33 mouse cellular contexts compared by ENCODE assay signal in the genomic region with DNA sequence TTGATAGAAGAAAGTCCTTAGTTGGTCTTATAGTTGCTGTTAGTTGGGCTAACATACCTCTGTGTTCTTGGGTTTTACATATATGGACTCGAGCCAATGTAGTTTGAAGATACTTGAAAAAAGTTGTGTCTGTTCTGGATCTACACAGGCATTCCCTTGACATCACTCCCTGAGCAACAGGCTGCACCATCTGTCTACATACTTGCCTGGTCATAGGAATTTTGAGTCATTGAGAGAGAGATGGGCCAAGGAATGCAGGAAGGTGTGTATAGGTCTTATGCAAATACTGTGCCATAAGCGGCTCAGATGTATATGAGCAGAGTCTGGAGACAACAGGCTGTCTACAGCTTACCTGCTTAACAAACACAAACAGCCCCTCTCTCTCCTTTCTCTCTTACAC.
"Had no signal": no experiment of that assay in that cellular context is flagged by ENCODE, and none has a peak within 500 bp of the region (broad histone marks: within the 10 kb centered on the region; RNA-seq: fewer than 3 reads in every experiment).

No protein-coding gene starts in this region.

- H3K36me3 ChIP-seq: heart, embryonic 12.5 days; heart, embryonic 13.5 days; heart, embryonic 15.5 days; hindbrain, embryonic 10.5 days; hindbrain, embryonic 12.5 days; hindbrain, embryonic 13.5 days; hindbrain, embryonic 15.5 days; intestine, embryonic 15.5 days; kidney, embryonic 15.5 days had no signal

- H3K4me1 ChIP-seq: heart, embryonic 13.5 days; heart, embryonic 15.5 days; hindbrain, embryonic 10.5 days; hindbrain, embryonic 12.5 days; hindbrain, embryonic 13.5 days; hindbrain, embryonic 15.5 days had no signal

- H3K9ac ChIP-seq: heart, embryonic 12.5 days; heart, embryonic 13.5 days; heart, embryonic 15.5 days; hindbrain, embryonic 12.5 days; hindbrain, embryonic 13.5 days; hindbrain, embryonic 14.5 days; hindbrain, embryonic 15.5 days; intestine, embryonic 15.5 days; kidney, embryonic 15.5 days had no signal

- H3K27me3 ChIP-seq: heart, embryonic 13.5 days; heart, embryonic 15.5 days; hindbrain, embryonic 12.5 days; hindbrain, embryonic 13.5 days; hindbrain, embryonic 15.5 days; intestine, embryonic 15.5 days; kidney, embryonic 15.5 days had no signal

- H3K27ac ChIP-seq: heart, embryonic 13.5 days; heart, embryonic 15.5 days; hindbrain, embryonic 10.5 days; hindbrain, embryonic 12.5 days; hindbrain, embryonic 13.5 days; hindbrain, embryonic 14.5 days; hindbrain, embryonic 15.5 days; hindbrain, postnatal 0 days; intestine, embryonic 15.5 days; kidney, embryonic 15.5 days; kidney, postnatal 0 days; layer of hippocampus, adult 2 months; left cerebral cortex, adult 2 months had no signal

- H3K9me3 ChIP-seq: heart, embryonic 12.5 days; heart, embryonic 13.5 days; heart, embryonic 15.5 days; hindbrain, embryonic 10.5 days; hindbrain, embryonic 12.5 days; hindbrain, embryonic 13.5 days; hindbrain, embryonic 15.5 days; intestine, embryonic 15.5 days; kidney, embryonic 15.5 days had no signal

- ATAC-seq: hindbrain, embryonic 16.5 days; hindbrain, postnatal 0 days; inflammation-experienced regulatory T-cells, adult 6 months; intestine, embryonic 15.5 days; intestine, embryonic 16.5 days; intestine, postnatal 0 days had no signal

- DNase-seq: heart, postnatal 10 days; heart, postnatal 14 days; heart, postnatal 36 days; heart, postnatal 4 days; kidney, adult 11 months; kidney, adult 18-20 months; kidney, adult 2 months; kidney, adult 8-10 months; kidney, postnatal 10 days; kidney, postnatal 14 days; kidney, postnatal 25 days; kidney, postnatal 36 days; kidney, postnatal 4 days; layer of hippocampus, adult 9-11 months; layer of hippocampus, postnatal 36 days had no signal

- H3K4me3 ChIP-seq: heart, embryonic 12.5 days; heart, embryonic 13.5 days; heart, embryonic 15.5 days; hindbrain, embryonic 10.5 days; hindbrain, embryonic 12.5 days; hindbrain, embryonic 13.5 days; hindbrain, embryonic 15.5 days; intestine, embryonic 15.5 days; kidney, embryonic 15.5 days; layer of hippocampus, adult 2 months; left cerebral cortex, adult 2 months had no signal

- H3K4me2 ChIP-seq: heart, embryonic 12.5 days; heart, embryonic 13.5 days; heart, embryonic 15.5 days; hindbrain, embryonic 12.5 days; hindbrain, embryonic 13.5 days; hindbrain, embryonic 14.5 days; hindbrain, embryonic 15.5 days; intestine, embryonic 15.5 days; kidney, embryonic 15.5 days had no signal
